Comparison of ENCODE assay signal across 8 mouse cellular contexts in the genomic region with DNA sequence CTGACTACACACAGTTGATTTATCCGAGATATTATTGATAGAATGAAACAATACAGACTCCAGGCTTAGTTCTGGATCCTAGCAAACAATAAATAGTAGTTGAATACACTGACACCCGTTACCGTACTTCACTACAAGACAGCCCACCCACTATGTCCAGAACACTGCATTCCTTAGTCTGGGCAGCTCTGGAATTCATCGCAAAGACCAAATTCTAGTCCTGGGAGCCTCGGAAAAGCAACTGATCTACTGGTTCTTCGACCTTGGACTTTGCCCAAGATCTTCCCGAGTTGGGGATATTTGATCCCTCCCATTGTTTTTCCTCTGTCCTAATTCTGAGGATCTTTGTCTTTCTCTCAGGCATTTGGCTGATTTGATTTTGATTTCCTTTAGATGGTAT. TPM values are rescaled to one million over a fixed set of nuclear protein-coding genes. Genes with fewer than 3 reads are reported as not detected.
A peak's percentile ranks its signal among the peaks of the same experiment; 100 is the strongest.
DNase-seq lines count a peak whose midpoint lies in the region; ATAC-seq lines count a peak whose summit lies in the region.

No protein-coding gene starts in this region.

- no peak for ATAC-seq in neural tube, embryonic 11.5 days (ENCODE audit: insufficient read depth, low FRiP score, low TSS enrichment)
- no peak for ATAC-seq in forebrain, embryonic 14.5 days
- no peak for ATAC-seq in limb, embryonic 15.5 days (ENCODE audit: insufficient number of reproducible peaks, low FRiP score, low TSS enrichment, low read depth)

- H3K9ac ChIP-seq in neural tube, embryonic 11.5 days (ENCODE audit: low read length), result no peak overlapping the region
- H3K9ac ChIP-seq in forebrain, embryonic 14.5 days (ENCODE audit: low read length), result no peak overlapping the region; the same call in 1 of the 2 replicates
- no peak overlapping the region for H3K9ac ChIP-seq in limb, embryonic 15.5 days

- H3K36me3 ChIP-seq in neural tube, embryonic 11.5 days (ENCODE audit: control insufficient read depth, insufficient read depth, low read length), result no peaks in the 10 kb centered on the region
- H3K36me3 ChIP-seq in forebrain, embryonic 14.5 days (ENCODE audit: control insufficient read depth, insufficient read depth, low read length), result no peaks in the 10 kb centered on the region
- no peaks in the 10 kb centered on the region for H3K36me3 ChIP-seq in limb, embryonic 15.5 days

- intact Hi-C loops in gastrocnemius, postnatal 14 days (cut with DNase I; ENCODE audit: low total_unique reads), result no loop called here

- no peaks in the 10 kb centered on the region for H3K27me3 ChIP-seq in neural tube, embryonic 11.5 days (ENCODE audit: control insufficient read depth, insufficient read depth, low read length)
- H3K27me3 ChIP-seq in forebrain, embryonic 14.5 days (replicated peaks; ENCODE audit: control insufficient read depth, insufficient read depth, low read length), result no peaks in the 10 kb centered on the region
- H3K27me3 ChIP-seq in limb, embryonic 15.5 days, result no peaks in the 10 kb centered on the region

- H3K9me3 ChIP-seq in neural tube, embryonic 11.5 days (ENCODE audit: control insufficient read depth, low read length), result no peaks in the 10 kb centered on the region
- no peaks in the 10 kb centered on the region for H3K9me3 ChIP-seq in forebrain, embryonic 14.5 days (replicated peaks; ENCODE audit: control insufficient read depth, low read length)
- no peaks in the 10 kb centered on the region for H3K9me3 ChIP-seq in limb, embryonic 15.5 days

- DNase-seq in neural tube, embryonic 11.5 days (ENCODE audit: low spot score), result no peak
- DNase-seq in neural tube, embryonic 10.5 days (ENCODE audit: extremely low spot score, low spot score), result no peak
- no peak for DNase-seq in forebrain, embryonic 14.5 days (ENCODE audit: low spot score)
- DNase-seq in testis, postnatal 10 days (ENCODE audit: low spot score), result peak; percentile 43
- no peak for DNase-seq in spleen, postnatal 14 days (ENCODE audit: low spot score in 2 of 2)
- no peak for DNase-seq in gastrocnemius, postnatal 14 days
- DNase-seq in cerebellum, adult 11-12 months, result no peak

- H3K27ac ChIP-seq in neural tube, embryonic 11.5 days (ENCODE audit: low read depth, low read length), result no peak overlapping the region
- no peak overlapping the region for H3K27ac ChIP-seq in forebrain, embryonic 14.5 days (ENCODE audit: low read depth, low read length)
- no peak overlapping the region for H3K27ac ChIP-seq in limb, embryonic 15.5 days

- no peak overlapping the region for H3K4me3 ChIP-seq in neural tube, embryonic 11.5 days (ENCODE audit: low read depth, low read length)
- H3K4me3 ChIP-seq in forebrain, embryonic 14.5 days (ENCODE audit: low read depth, low read length), result peak overlapping the region; percentile 70
- H3K4me3 ChIP-seq in limb, embryonic 15.5 days, result peak overlapping the region; percentile 82

- H3K4me2 ChIP-seq in neural tube, embryonic 11.5 days (ENCODE audit: low read depth), result peak overlapping the region; percentile 68
- H3K4me2 ChIP-seq in forebrain, embryonic 14.5 days (ENCODE audit: low read length), result peak overlapping the region; percentile 62
- peak overlapping the region; percentile 59 for H3K4me2 ChIP-seq in limb, embryonic 15.5 days

- H3K4me1 ChIP-seq in neural tube, embryonic 11.5 days (ENCODE audit: control insufficient read depth, insufficient read depth, low read length), result peaks cover 5% of the 10 kb centered on the region; the same call in 1 of the 2 replicates
- H3K4me1 ChIP-seq in forebrain, embryonic 14.5 days (ENCODE audit: control insufficient read depth, insufficient read depth, low read length), result peaks cover 18% of the 10 kb centered on the region
- peaks cover 32% of the 10 kb centered on the region for H3K4me1 ChIP-seq in limb, embryonic 15.5 days

- WGBS in neural tube, embryonic 11.5 days, result 41% methylated on average over 7 of the region's 7 CpGs
- 23% methylated on average over 7 of the region's 7 CpGs for WGBS in forebrain, embryonic 14.5 days
- WGBS in limb, embryonic 15.5 days, result 20% methylated on average over 7 of the region's 7 CpGs

RNA-seq across cellular contexts. Expression of a gene that starts 51.7 kb away (rescaled TPM):
- 276 and 332 TPM in 2 replicates for polyA plus RNA-seq in neural tube, embryonic 11.5 days (2014; fragmentation: Nextera tagmentation; extraction: Ambion mirVana)
- polyA plus RNA-seq in forebrain, embryonic 14.5 days (2014; fragmentation: Nextera tagmentation; extraction: Ambion mirVana), result 253 and 297 TPM in 2 replicates
- 0.56 and 0.68 TPM in 2 replicates for polyA plus RNA-seq in limb, embryonic 15.5 days (2015; fragmentation: Nextera tagmentation; extraction: Ambion mirVana)
- not detected for total RNA-seq in gastrocnemius, postnatal 14 days (2021)

RNA-seq across cellular contexts. Expression of a gene that starts 52.1 kb away (rescaled TPM):
- polyA plus RNA-seq in neural tube, embryonic 11.5 days (2014; fragmentation: Nextera tagmentation; extraction: Ambion mirVana), result 68.3 and 71.7 TPM in 2 replicates
- 84.2 and 86.2 TPM in 2 replicates for polyA plus RNA-seq in forebrain, embryonic 14.5 days (2014; fragmentation: Nextera tagmentation; extraction: Ambion mirVana)
- 70.4 and 71.5 TPM in 2 replicates for polyA plus RNA-seq in limb, embryonic 15.5 days (2015; fragmentation: Nextera tagmentation; extraction: Ambion mirVana)
- 10 to 100 TPM; 17.5 to 23.0 TPM for total RNA-seq in gastrocnemius, postnatal 14 days (2021)

Comparison
In these comparisons a context has a peak if more than half of its experiments do, and no peak if none do; other contexts are left out.
1. RNA of a gene that starts 51.7 kb away (polyA plus RNA-seq): 276 to 332 TPM in neural tube, embryonic 11.5 days and 253 to 297 TPM in forebrain, embryonic 14.5 days; 0.56 to 0.68 TPM in limb, embryonic 15.5 days; every median in the first group is over 100 times any median in the second.
2. Peak in every context shown above with its lines, with median percentiles within 50 percentile points of each other: H3K4me2 ChIP-seq.